In genomic region chr15:32171764-32172163, GRCm38 (mm10) we compare ENCODE assay signal across 22 mouse cellular contexts. TPM values are rescaled to one million over a fixed set of nuclear protein-coding genes. Genes with fewer than 3 reads are reported as not detected.
A peak's percentile ranks its signal among the peaks of the same experiment; 100 is the strongest.
DNase-seq lines count a peak whose midpoint lies in the region; ATAC-seq and TF ChIP-seq lines count a peak whose summit lies in the region.
"Had no signal": no experiment of that assay in that cellular context is flagged by ENCODE, and none has a peak within 500 bp of the region (broad histone marks: within the 10 kb centered on the region; RNA-seq: fewer than 3 reads in every experiment).

No protein-coding gene starts in this region.

- TF ChIP-seq CTCF in brain, embryonic 14.5 days (IDR thresholded peaks at IDR 0.05; ENCODE audit: borderline replicate concordance, extremely low read depth, insufficient read depth, insufficient read length), result no peak

- intact Hi-C loops in heart, postnatal 10 days (cut with DNase I), result no loop called here
- intact Hi-C loops in heart, postnatal 25 days (cut with DNase I), result no loop called here

- H3K4me2 ChIP-seq in forebrain, embryonic 14.5 days (ENCODE audit: low read length), result peak overlapping the region; percentile 22; the same call in 1 of the 2 replicates
- H3K4me2 ChIP-seq: embryonic facial prominence, embryonic 15.5 days; hindbrain, embryonic 15.5 days; midbrain, embryonic 12.5 days; neural tube, embryonic 12.5 days had no signal

- H3K36me3 ChIP-seq in forebrain, embryonic 14.5 days (ENCODE audit: control insufficient read depth, insufficient read depth, low read length), result no peaks in the 10 kb centered on the region
- H3K36me3 ChIP-seq: embryonic facial prominence, embryonic 15.5 days; hindbrain, embryonic 15.5 days; midbrain, embryonic 12.5 days; neural tube, embryonic 12.5 days had no signal

- H3K4me1 ChIP-seq in forebrain, embryonic 14.5 days (ENCODE audit: control insufficient read depth, insufficient read depth, low read length), result peaks cover 20% of the 10 kb centered on the region
- H3K4me1 ChIP-seq: embryonic facial prominence, embryonic 15.5 days had no signal

- H3K27ac ChIP-seq in forebrain, embryonic 14.5 days (ENCODE audit: low read depth, low read length), result peak overlapping the region; percentile 78
- H3K27ac ChIP-seq: embryonic facial prominence, embryonic 15.5 days; hindbrain, embryonic 15.5 days; midbrain, embryonic 12.5 days; neural tube, embryonic 12.5 days had no signal

- H3K9ac ChIP-seq in forebrain, embryonic 14.5 days (ENCODE audit: low read length), result no peak overlapping the region
- H3K9ac ChIP-seq: embryonic facial prominence, embryonic 15.5 days; hindbrain, embryonic 15.5 days; midbrain, embryonic 12.5 days; neural tube, embryonic 12.5 days had no signal

- H3K4me3 ChIP-seq in forebrain, embryonic 14.5 days (ENCODE audit: low read depth, low read length), result no peak overlapping the region
- H3K4me3 ChIP-seq: embryonic facial prominence, embryonic 15.5 days; hindbrain, embryonic 15.5 days; midbrain, embryonic 12.5 days; neural tube, embryonic 12.5 days had no signal

- no peak for TF ChIP-seq POLR2A in brain, embryonic 14.5 days (IDR thresholded peaks at IDR 0.05; ENCODE audit: borderline replicate concordance, extremely low read depth, insufficient read depth, insufficient read length, poor library complexity, severe bottlenecking)

- no peaks in the 10 kb centered on the region for H3K27me3 ChIP-seq in forebrain, embryonic 14.5 days (replicated peaks; ENCODE audit: control insufficient read depth, insufficient read depth, low read length)
- H3K27me3 ChIP-seq: embryonic facial prominence, embryonic 15.5 days; hindbrain, embryonic 15.5 days; midbrain, embryonic 12.5 days; neural tube, embryonic 12.5 days had no signal

- DNase-seq in heart, postnatal 10 days, result peak; percentile 2 to 3
- no peak for DNase-seq in heart, postnatal 25 days (ENCODE audit: low spot score)
- peak; percentile 13 to 18 for DNase-seq in left cerebral cortex, adult 18-20 months (ENCODE audit: low spot score in 2 of 2)
- no peak for DNase-seq in left cerebral cortex, adult 8-10 months (ENCODE audit: low spot score in 2 of 2)
- DNase-seq in brain, embryonic 14.5 days (ENCODE audit: low read depth), result peak; percentile 78
- peak; percentile 67 for DNase-seq in forebrain, embryonic 14.5 days (ENCODE audit: low spot score)
- no peak for DNase-seq in lung, adult 18-20 months
- no peak for DNase-seq in spleen, adult 18-20 months
- DNase-seq: cerebellum, adult 11-12 months; kidney, adult 8-10 months; thymus, postnatal 14 days had no signal

- no peaks in the 10 kb centered on the region for H3K9me3 ChIP-seq in forebrain, embryonic 14.5 days (replicated peaks; ENCODE audit: control insufficient read depth, low read length)
- H3K9me3 ChIP-seq: embryonic facial prominence, embryonic 15.5 days; hindbrain, embryonic 15.5 days; midbrain, embryonic 12.5 days; neural tube, embryonic 12.5 days had no signal

- peak; percentile 55 for ATAC-seq in forebrain, embryonic 14.5 days

- 17% methylated on average over 6 of the region's 6 CpGs for WGBS in forebrain, embryonic 14.5 days

RNA-seq across cellular contexts. Expression of gene Tas2r119, which starts 5.3 kb away (rescaled TPM):
- not detected for total RNA-seq in heart, postnatal 10 days (2021)
- not detected for total RNA-seq in heart, postnatal 25 days (2021)
- not detected for total RNA-seq in left cerebral cortex, adult 18-20 months (2021)
- total RNA-seq in left cerebral cortex, adult 8-10 months (2022), result not detected
- polyA plus RNA-seq in brain, embryonic 14.5 days (2012; rRNA removed), result not detected in 2 replicates
- not detected in 2 replicates for polyA plus RNA-seq in forebrain, embryonic 14.5 days (2014; fragmentation: Nextera tagmentation; extraction: Ambion mirVana)
- total RNA-seq: gastrocnemius, postnatal 4 days; layer of hippocampus, postnatal 25 days had no signal
- polyA plus RNA-seq: C2C12; embryonic facial prominence, embryonic 15.5 days; frontal cortex, adult 2 months; heart, embryonic 14.5 days; hindbrain, embryonic 15.5 days; liver, embryonic 16.5 days; midbrain, embryonic 12.5 days; neural tube, embryonic 12.5 days; stomach, embryonic 16.5 days had no signal

Comparison
In these comparisons a context has a peak if more than half of its experiments do, and no peak if none do; other contexts are left out.
1. DNase-seq: peak in heart, postnatal 10 days (2 of 2), left cerebral cortex, adult 18-20 months (2 of 2), brain, embryonic 14.5 days (single experiment) and forebrain, embryonic 14.5 days (single experiment); none in heart, postnatal 25 days (single experiment), left cerebral cortex, adult 8-10 months (0 of 2), lung, adult 18-20 months (0 of 2) and spleen, adult 18-20 months (0 of 2).